Mouse (Mus musculus): ENCODE data around the gene Abhd5.

DNA sequence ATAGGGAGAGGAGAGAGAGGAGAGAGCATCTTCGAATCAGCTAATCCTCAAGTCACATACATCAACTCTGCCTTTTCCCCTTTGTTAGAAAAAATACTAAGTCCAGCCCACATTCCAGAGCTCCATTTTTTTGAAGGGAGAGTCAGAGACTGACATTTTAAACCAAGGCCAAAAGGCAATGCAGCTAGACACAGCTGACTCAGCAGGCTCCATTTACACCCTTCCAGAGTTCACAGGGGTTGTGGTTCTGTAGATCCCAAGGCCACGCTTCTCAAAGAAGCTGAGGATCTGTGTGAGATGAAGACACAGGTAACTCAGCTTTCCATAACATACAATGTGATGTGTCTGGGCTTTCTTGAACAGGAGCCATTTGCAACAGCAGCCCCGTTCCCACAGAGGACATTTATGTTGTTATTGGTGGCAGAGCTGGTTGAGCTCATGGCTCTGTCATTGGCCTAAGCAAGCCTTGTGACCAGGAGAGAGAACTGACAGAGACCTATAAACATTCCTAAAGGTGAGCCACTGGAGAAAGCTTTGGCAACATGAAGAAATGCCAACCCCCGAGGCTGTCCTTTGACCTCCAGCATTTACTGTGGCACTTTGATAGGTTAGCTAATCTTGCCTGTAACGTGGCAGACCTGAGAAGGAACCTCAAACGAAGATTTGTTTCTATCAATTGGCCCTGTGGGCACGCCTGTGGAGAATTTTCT lies 40.2 kb upstream of the Abhd5 start:
- TF ChIP-seq CTCF (conservative IDR thresholded peaks at IDR 0.05; ENCODE audit: low read length) (no peak), NANOG (IDR thresholded peaks at IDR 0.05; ENCODE audit: borderline replicate concordance, low read length) (no peak), POU5F1 (IDR thresholded peaks at IDR 0.05; ENCODE audit: borderline replicate concordance, low read length) (no peak)
